Mouse (Mus musculus) layer of hippocampus, postnatal 36 days (tissue): ENCODE measurements around the gene Man1a2. TPM values are rescaled to one million over a fixed set of nuclear protein-coding genes. Genes with fewer than 3 reads are reported as not detected.

Source experiments
- DNase-seq, 2 experiments: peaks; one replicate each; pipeline ENCODE4 v3.0.0; 2022
- total RNA-seq, 2 experiments: library from RNA; stranded (reverse); gene quantifications; 2 replicates each; pipeline ENCODE4 v1.2.3; 2021

The Man1a2 gene
- total RNA-seq, 2 experiments from 2014 or later = 128 to 140 TPM

DNA sequence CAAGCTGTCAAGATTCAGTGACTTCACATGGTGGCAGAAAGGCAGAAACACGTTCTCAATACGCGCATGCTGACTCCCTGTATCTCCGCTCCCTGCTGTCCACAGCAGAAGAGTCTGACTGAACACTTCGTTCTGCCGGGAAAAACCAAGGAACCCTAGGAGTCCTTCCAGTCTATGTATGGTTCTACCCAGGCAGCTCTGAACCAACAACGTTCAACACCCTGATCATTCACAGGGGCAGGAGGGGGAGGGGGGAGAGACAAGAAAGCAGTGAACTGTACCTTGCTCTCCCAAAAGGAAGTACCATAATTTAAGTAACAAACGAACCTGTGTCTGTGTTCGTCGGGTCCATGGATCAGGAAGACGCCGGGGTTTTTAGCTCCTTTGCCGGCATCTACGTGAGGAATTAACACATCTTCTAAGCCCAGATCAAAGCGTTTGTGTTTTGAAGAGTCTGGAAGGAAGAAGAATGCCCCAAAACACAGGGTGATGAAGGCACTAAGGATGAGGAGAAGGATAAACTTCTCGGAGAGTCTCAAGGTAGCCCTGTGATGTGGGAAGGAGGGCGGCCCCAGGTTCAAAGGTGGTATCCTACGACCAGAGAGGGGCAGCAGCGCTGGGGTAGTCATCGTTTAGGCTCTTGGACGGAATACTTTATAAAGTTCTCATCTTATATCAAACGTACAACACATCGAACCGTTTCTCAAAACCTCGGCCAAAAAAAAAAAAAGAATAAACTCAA is 898 bp downstream of the Man1a2 start:
- peak; percentile 19 to 22 for DNase-seq

DNA sequence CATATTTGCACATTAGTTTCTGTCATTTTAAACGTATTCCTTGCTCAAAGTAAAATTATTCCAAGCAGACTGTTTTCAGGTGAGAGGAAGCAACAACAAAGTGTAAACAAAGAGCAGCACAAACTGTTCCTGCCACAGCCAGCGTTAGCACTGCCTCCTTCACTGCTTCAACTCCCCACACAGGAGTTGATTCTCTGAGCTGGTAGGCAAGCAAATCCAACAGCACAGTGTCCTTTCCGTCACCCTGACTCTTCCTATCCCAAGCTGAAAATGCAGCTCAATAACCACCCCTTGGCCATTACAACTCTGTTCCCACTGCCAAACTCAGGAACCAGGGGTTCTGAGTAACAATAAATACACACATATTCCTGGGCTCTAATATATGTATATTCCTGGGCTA is 2.5 kb downstream of the Man1a2 start:
- no peak for DNase-seq

DNA sequence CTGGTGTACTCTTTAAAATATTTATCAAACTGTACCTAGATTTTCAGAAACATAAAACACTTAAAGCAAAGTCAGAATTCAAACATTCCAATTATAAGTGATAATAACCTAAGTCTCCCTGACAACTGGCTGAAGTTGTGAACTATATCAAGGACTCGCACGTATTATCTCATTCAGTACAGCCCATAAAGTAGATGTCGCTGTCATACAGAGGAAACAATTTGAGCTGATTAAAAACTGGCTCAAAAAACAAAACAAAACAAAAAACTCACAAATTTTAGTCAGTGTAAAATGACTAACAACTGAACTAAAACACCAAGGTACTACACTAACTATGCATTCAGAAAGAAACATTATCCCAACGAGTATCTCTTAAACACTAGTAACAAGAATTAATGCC is 3.0 kb downstream of the Man1a2 start:
- no peak for DNase-seq

DNA sequence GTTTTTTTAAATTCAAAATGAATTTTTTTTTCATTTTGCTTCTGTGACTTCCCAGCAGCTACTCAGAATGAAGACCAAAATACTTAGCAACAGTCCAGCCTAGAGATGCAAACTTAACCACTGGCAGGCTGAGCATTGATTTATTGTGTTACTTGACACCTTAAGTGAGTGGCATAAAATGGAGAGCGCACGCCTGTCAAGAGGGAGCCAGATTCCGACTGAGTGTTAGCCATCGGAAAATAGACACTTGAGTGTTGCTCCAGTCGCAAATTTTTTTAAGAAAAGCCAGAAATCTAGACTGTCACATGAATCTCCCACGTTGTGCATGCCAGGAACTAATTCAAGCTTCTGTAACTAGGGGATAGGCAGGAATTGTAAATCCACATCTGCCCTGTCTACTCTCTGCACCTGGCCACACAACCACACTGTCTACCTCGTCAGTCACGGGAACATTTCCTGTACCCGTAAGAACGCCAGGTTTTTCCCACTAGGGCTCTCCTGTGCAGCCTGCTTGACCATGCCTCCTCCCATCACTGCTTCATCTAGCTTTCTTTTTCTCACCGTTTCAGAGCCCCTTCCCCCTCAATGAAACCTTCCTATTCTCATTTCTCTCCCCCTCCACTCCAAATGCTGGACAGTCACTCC is 3.7 kb downstream of the Man1a2 start:
- no peak for DNase-seq

DNA sequence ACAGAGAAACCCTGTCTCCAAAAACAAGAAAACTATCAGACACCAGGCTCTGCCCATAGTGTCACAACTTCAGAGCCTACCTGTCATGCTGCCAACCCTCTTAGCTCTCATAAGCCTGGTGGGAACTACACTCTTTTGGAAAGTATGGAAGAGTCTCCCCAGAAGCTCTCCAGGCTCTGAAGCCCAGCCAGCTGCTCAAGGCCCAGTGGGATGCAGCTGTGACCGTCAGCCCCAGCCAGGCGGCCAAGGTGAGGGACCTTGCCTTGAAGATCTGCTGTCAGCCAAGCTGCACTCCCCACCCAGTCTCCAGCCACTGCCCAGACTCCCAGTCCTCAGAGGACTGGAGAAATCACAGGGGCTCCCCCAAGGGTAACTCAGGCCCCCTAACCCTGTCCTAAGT is 5.1 kb downstream of the Man1a2 start:
- DNase-seq = no peak

DNA sequence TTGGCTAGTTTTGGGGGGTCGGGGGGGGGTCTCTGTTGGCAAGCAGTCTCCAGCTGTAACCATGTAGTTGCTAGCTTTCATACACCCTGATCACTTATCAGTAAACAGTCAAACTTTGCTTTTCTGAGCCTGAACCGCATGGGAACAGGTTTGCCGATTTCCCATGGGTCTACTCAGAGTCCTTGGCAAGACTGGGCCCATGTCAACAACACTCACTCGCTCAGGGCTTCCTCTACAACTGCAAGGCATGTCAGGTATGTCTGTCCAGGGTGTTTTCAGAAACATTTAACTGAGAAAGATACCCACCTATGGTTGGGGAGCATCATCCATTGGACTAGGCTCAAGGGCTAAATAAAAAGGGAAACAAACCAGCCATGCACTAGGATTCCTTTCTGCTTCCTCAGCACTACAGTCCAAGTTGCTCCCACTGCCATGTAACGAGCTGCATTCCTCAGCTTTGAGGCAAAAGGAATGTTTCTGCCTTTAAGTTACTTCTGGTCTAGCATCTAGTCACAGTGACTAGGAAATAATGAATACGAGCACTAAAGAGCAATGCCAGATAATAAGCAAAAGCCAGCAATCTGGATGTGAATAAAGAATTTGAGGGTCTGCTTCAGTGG is 6.2 kb downstream of the Man1a2 start:
- no peak for DNase-seq

DNA sequence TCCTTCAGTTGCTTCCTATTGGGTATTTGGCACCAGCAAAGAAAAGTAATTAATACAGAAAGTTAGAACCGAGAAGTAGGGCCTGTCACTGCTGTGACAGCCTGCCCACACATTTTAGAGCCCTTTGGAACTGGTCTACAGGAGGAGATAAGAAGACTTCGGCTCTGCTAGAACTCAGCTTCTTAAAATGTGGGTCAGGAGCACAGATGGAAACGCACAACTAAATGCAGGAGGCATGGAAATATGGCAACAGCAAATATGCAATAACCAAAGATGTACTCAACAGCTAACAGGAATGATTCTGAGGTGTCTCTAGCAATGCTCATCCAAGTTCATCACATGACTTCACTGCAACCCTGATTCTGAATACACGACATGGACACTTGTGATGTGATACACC is 10.2 kb downstream of the Man1a2 start:
- no peak for DNase-seq

DNA sequence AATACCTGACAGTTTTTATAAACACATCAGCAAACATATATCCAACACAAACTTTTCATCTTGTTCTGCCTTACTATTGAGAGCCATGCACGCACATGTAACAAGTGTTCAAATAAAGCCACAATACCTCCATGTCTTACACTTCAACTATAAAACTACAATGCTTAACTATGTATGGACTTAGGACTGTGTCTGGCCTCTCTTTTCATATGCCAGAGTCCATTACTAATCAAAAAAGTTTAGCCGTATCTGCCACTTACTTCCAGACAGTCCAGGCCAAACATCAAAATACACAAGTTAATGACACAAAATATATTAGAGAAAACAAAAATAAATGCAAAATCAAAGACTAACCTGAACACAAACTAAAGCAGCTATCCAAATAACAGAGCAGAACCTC is 14.9 kb downstream of the Man1a2 start:
- no peak for DNase-seq

DNA sequence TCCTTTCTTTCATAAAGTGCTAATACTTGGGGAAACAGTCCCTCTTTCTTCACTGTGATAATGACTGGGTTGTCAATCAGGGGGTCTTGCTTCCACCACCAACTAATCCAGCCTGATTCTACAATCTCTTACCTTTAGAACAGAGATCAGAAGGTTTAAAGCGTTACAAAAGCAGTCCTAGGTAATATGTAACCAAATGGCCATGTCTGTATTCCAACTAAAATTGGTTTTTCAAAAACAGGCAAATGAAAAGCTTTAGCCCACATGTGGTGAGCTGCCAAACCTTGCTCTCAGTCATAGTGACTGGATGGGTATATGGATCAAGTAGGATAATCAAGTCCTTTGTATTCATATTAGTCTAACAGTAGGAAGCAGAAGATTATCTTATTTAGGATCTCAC is 32.0 kb downstream of the Man1a2 start:
- DNase-seq = no peak

DNA sequence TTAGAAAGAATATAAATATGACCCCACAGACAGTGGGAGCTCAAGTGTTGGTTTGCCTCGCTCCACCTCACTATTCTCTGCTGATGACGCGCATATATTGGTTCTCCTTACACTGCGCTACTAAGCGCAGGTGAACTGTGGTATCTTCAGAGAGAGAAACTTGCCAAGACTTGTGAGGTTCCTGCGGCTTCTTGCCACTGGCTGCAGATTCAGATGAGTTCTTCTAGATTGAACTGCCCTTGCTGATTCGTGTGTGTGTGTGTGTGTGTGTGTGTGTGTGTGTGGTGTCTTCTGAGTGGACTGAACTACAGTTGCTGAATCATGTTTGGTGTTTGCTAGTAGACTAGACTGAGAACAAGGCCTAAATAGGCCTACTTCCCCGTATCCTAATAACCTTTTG is 43.7 kb downstream of the Man1a2 start:
- no peak for DNase-seq

DNA sequence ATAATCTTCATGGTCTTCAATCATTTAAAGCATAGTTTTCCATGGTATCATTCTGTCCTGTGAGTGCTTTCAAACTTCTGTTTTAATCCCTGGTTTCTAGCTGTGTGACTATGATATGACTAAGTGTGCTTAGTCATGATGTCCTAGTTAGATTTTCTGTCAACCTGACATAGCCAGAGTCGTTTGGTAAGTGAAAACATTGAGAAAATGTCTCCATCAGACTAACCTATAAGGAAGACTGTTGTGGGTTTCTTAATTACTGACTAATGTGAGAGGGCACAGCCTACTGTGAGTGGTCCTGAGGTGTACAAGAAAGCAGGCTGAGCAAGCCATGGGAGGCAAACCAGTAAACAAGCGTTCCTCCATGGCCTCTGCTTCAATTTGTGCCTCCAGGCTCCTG is 49.0 kb downstream of the Man1a2 start:
- DNase-seq = no peak

DNA sequence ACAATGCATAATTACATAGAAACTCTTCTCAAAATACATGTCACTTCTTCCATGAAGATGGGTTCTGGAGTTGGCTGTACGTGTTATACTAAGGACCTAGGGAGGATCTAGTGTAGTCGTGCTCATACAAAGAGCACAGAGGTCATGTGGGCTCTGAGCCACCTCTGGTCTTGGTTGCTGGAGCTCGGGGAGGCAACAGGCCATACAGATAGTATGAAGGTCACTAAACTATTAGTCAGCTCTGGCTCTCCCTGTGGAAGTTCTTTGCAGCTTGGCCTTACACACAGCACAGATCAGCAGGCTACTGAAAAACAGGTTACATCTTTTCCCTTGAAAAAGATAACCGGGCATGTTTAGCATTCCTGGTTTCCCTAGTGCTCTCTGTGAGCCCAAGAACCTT is 50.5 kb downstream of the Man1a2 start:
- no peak for DNase-seq

DNA sequence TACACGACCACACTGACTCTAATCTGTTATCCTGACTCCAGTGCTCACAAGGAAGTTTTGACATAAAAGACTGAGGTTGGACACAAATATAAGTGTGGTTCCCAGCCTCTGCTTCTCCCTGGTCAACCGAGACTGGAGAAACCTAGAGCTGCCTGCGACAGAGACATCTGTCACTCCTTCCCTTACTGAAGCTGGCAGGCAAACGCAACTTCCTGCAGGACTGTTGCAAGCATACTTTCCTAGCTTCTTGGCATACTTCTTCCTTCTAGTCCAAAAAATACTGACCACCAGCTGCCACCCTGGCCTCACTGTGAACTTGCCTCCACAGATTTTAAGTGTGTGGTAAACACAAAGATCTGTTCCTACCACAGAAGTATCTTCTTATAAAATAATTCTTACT is 66.8 kb downstream of the Man1a2 start:
- no peak for DNase-seq

DNA sequence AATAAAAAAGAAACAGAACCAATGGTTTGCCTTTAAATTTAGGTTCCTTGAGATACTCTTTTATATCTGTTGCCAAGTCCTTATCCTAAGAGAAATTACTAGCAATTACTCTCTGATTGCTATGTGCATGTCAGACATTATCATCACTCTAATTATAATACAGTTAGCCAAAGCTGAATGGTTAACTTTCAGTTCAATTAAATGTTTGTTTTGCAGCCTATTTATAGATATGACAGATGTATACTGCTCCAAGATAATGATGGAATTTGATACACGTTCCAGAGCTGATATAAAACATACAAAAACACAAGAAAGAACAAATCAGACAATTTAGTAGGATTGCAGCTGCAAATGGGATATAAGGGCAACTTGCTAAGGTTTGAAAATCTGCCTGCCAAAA is 74.4 kb downstream of the Man1a2 start:
- no peak for DNase-seq

DNA sequence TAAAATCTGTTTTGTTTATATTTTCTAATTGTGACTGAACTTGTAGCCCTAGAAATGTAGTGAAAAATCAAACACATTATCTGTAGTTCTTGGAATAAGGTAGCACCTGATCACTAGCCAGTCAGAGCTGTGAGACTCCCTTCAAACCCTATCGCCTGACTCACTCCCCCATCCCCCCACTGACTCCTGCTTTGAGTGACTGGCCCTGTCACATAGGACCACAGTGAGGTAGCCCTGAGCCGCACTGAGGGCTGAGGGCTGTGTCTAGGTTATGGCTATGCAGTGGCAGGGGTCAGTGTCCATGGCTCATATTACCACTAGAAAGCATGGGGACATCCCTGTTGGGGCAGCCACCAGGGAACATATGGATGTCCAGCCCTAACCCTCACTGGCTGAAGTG is 80.8 kb downstream of the Man1a2 start:
- DNase-seq = no peak

DNA sequence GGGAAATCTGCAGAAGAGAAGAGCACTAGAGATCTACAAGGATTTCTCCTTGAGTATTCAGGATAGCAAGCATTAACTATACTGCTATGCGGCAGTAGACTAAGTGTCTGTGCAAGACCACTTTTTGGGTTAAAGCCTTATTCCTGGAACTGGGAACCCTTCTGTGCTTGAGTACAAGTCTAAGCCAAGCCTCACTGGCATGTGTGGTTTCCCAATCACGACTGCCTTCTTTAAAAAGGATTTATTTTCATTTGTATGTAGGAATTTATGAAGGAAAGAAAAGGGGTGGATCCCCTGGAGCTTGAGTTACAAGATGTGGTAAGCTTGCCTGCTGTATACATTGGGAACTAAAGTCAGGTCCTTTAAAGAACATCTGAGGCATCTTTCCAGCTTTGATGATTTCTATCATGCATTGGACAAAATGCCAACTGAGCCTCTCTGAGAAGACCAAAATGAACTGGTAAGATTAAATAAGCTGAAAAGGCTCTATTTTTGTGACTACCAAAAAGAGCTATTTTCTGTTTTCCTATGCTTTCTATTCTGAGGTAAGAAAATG is 86.0 kb downstream of the Man1a2 start:
- DNase-seq = no peak

DNA sequence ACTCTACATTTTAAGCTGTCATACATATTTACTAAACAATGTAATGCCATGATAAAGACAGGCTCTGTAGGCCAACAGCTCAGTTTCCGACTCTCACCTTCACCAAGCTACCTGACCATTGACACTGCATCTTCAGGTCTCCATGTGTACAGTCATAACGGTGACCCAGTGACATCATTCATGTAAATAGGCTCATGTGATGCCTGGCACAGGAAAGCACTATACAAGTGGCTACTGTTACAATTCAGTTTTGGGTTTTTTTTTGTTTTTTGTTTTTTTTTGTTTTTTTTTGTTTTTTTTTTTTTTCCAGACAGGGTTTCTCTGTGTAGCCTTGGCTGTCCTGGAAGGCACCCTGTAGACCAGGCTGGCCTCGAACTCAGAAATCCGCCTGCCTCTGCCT is 94.2 kb downstream of the Man1a2 start:
- no peak for DNase-seq

DNA sequence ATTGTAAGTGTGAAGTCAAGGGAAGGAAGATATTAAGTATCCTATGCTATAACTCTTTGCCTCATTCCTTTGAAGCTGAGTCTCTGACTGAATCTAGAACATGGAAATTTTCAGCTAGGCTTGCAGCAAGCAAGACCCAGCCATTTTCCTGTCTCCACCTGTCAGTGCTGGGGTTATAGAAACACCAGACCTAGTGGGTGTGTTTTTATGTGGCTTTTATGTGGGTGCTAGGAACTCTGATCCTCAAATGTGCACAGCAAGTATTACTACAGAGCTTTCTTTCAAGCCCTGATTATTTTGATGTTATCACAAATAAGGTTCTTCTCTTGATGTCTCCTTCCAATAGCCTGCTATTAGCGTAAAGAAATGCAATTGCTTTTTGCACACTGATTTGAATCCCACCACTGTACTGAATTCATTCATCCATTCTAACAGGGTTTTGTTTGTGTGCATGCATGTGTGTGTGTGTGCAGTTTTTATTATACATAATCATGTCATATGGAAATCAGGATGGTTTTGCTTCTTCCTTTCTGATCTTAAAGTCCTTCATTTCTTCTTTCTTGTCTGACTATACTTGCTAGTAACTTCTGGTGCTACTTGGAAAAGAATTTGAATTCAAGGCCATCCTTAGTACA is 102.5 kb downstream of the Man1a2 start:
- DNase-seq = no peak

DNA sequence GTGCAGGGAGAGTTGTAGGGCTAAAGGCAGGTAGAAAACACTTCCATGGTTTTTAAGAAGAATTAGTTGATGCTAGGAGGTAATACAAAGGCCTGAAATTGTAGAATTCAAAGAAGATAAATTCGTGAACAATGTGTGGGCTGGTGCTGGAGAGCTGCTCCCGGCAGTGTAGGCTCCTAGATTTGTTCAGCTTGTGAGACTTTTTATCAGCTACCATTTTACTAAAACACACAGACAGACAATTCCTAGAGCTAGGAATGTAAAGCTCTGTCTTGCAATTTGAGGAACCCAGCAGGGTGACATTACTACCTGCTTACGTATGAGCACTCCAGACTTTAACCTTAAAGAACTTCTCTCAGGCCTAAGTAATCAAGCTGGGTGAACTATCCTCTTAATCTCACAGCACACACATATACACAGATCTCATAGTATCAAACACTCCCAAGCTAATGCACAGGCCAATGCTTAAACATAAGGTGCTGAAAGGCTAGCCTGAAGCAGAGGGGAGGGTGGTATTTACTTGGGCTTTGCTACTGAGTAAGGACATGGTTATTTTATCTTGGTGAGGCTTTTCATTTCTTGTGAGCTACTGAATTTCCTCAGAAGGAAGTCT is 112.6 kb downstream of the Man1a2 start:
- DNase-seq = no peak

DNA sequence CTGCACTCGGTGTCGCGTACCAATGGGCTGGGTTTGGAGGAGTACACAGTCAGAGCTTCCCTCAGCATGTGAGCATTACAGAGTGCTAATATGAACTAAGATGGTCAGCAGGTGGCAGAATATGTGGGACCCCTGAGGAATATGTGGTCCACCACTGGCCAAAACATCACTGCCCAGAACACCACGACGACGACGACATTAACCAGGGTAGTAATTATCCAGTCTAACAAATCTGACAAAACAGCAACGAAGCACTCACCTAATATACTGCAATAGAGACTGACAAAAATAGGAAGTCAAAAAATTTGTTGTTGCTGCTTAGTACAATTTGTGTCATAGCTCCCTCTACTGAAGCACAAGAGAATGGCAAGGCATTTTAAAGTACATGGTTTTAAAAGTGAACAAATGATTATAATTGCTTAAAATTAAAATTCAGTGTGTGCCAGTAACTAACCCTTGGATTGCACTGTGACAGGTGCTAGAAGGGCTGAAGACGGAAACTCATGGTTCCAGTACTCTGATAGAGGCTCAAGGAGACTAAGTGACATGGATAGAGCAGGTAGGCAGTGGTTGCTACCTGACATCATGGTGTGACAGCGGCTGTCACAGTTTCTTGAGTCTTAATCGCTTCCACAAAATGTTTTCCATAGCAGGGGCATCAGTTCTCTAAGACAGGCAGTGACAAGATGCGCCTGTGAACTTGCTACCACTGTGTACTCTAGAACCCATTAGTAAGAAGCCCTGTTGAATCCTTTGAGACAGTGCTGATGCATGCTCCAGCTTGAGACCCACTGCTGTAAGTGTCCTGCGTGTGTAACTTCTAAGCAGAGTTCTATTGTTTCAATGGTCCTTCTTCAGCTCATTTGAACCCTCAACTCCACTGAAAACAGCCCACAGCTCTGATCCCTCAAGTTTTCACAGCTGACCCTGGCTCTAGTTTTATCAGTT is 116.6 kb downstream of the Man1a2 start:
- DNase-seq = no peak

DNA sequence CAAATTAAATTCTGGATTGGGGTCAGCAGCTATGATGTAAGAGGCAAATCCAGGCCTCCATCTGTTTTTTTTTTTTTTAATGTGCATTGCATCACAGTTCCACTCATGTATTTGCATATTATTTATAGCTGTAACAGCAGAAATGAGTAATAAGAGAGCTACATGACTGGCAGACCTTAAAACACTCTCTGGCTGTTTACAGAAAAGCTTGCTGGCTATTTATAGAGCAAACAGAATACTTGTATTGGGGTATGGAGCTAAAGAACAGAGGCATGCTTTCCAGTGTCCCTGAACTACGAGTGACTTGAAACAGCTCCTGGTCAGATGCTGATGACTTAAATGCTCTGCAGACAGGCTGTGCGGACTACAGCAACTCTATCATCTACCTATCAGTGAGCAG is 121.7 kb downstream of the Man1a2 start:
- DNase-seq = no peak

DNA sequence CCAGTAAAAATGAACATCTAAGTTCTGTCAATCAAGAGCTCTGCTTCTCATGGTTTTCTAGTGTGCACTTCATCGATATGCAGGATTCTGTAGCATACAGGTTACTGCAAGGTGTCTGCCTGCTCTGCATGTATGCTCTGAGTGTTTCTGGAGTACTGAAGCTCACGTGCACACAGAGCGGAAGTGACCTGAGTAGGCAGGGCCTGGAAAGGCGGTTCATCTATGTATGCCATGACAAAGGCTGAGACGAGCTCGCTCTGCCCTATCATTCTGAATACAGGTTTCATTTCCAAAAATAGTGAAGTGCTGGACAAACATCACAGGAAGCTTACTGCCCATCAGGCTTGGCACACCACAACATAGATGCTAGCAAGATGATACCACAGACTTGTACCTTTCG is 122.8 kb downstream of the Man1a2 start:
- DNase-seq = no peak
